Mouse (Mus musculus) MEL (cell line): ENCODE results near the gene Tspyl4. TPM values are rescaled to one million over a fixed set of nuclear protein-coding genes. Genes with fewer than 3 reads are reported as not detected.

Experiments used
- DNase-seq: peaks from one replicate; pipeline ENCODE4 v3.0.0; 2011; ENCODE audit warnings: low read depth, low spot score
- H3K27ac ChIP-seq: 2 replicates; pipeline ENCODE4 v1.5.1; 2012; ENCODE audit warnings: low read depth, mild to moderate bottlenecking, control low read depth, low read length, moderate library complexity; ENCODE audit not compliant: control insufficient read depth
- H3K27me3 ChIP-seq, 2 experiments: fragments of 150-350 bp in 1 of 2; sonication (generic) in 1 of 2; 2 replicates each; pipeline ENCODE4 v1.6.1; 2012; ENCODE audit warnings: low read length in 2 of 2, mild to moderate bottlenecking in 2 of 2, improper control_type of control experiment in 1 of 2, moderate library complexity in 1 of 2; ENCODE audit not compliant: insufficient read depth in 2 of 2, control insufficient read depth in 1 of 2
- H3K36me3 ChIP-seq, 2 experiments: 2 replicates each; pipeline ENCODE4 v1.6.1; 2012 to 2014; ENCODE audit warnings: low read length in 2 of 2, improper control_type of control experiment in 1 of 2, inconsistent platforms in 1 of 2, mild to moderate bottlenecking in 1 of 2; ENCODE audit not compliant: insufficient read depth in 2 of 2, control insufficient read depth in 1 of 2
- H3K4me1 ChIP-seq, 2 experiments: fragments of 150-350 bp in 1 of 2; sonication (generic) in 1 of 2; 2 replicates each; pipeline ENCODE4 v1.6.1; 2012; ENCODE audit warnings: low read length in 2 of 2, improper control_type of control experiment in 1 of 2, mild to moderate bottlenecking in 1 of 2; ENCODE audit not compliant: insufficient read depth in 2 of 2, control insufficient read depth in 1 of 2
- H3K4me3 ChIP-seq, 2 experiments: fragments of 150-350 bp in 1 of 2; sonication (generic) in 1 of 2; 2 replicates each; pipeline ENCODE4 v1.5.1; 2012; ENCODE audit warnings: low read depth in 2 of 2, low read length in 2 of 2, mild to moderate bottlenecking in 2 of 2, moderate library complexity in 2 of 2, control low read depth in 1 of 2, improper control_type of control experiment in 1 of 2; ENCODE audit not compliant: control insufficient read depth in 1 of 2, insufficient read depth in 1 of 2
- H3K79me2 ChIP-seq: 2 replicates; pipeline ENCODE4 v1.6.1; 2012; ENCODE audit warnings: mild to moderate bottlenecking, low read length, moderate library complexity; ENCODE audit not compliant: control insufficient read depth, poor library complexity, insufficient read depth
- H3K9ac ChIP-seq: 2 replicates; pipeline ENCODE4 v1.6.1; 2012; ENCODE audit warnings: low read depth, mild to moderate bottlenecking, control low read depth, low read length, moderate library complexity; ENCODE audit not compliant: control insufficient read depth, poor library complexity, severe bottlenecking
- H3K9me3 ChIP-seq: fragments of 150-350 bp; sonication (generic); replicated peaks from 2 replicates; pipeline ENCODE4 v1.6.1; 2012; ENCODE audit warnings: mild to moderate bottlenecking, low read length, improper control_type of control experiment, moderate library complexity; ENCODE audit not compliant: insufficient read depth
- CHD1 ChIP-seq: IDR thresholded peaks from 2 replicates; pipeline ENCODE4 v1.6.1; 2012; ENCODE audit warnings: low read depth, mild to moderate bottlenecking, inconsistent platforms, low read length, improper control_type of control experiment
- CHD2 ChIP-seq: IDR thresholded peaks from 2 replicates; pipeline ENCODE4 v1.6.1; 2011; ENCODE audit warnings: low read length, improper control_type of control experiment
- CTCF ChIP-seq, 3 experiments: IDR thresholded peaks in 2 of 3; conservative IDR thresholded peaks in 1 of 3; 2 replicates each; pipeline ENCODE4 v1.5.1; 2011 to 2012; ENCODE audit warnings: low read length in 3 of 3, low read depth in 2 of 3, mild to moderate bottlenecking in 2 of 3, improper control_type of control experiment in 1 of 3, inconsistent platforms in 1 of 3, mixed read lengths in 1 of 3, moderate library complexity in 1 of 3; ENCODE audit not compliant: control insufficient read depth in 1 of 3, insufficient read depth in 1 of 3, poor library complexity in 1 of 3, severe bottlenecking in 1 of 3
- E2F4 ChIP-seq: IDR thresholded peaks from 2 replicates; pipeline ENCODE4 v1.6.1; 2011; ENCODE audit warnings: low read depth, low read length, improper control_type of control experiment, borderline replicate concordance
- ELF1 ChIP-seq: IDR thresholded peaks from 2 replicates; pipeline ENCODE4 v1.6.1; 2014; ENCODE audit warnings: low read depth, mild to moderate bottlenecking, inconsistent platforms, low read length, improper control_type of control experiment, moderate library complexity
- EP300 ChIP-seq, 2 experiments: IDR thresholded peaks; 2 replicates each; pipeline ENCODE4 v1.6.1; 2011; ENCODE audit warnings: improper control_type of control experiment in 2 of 2, low read length in 2 of 2, low read depth in 1 of 2, mild to moderate bottlenecking in 1 of 2
- ETS1 ChIP-seq: IDR thresholded peaks from 2 replicates; pipeline ENCODE4 v1.6.1; 2012; ENCODE audit warnings: low read depth, mild to moderate bottlenecking, inconsistent platforms, low read length, improper control_type of control experiment, moderate library complexity
- GABPA ChIP-seq: IDR thresholded peaks from 2 replicates; pipeline ENCODE4 v1.6.1; 2012; ENCODE audit warnings: low read depth, mild to moderate bottlenecking, inconsistent platforms, low read length, improper control_type of control experiment, moderate library complexity
- GATA1 ChIP-seq: IDR thresholded peaks from 2 replicates; pipeline ENCODE4 v1.6.1; 2011; ENCODE audit warnings: low read depth, low read length, improper control_type of control experiment
- HCFC1 ChIP-seq: IDR thresholded peaks from 2 replicates; pipeline ENCODE4 v1.6.1; 2012; ENCODE audit warnings: low read depth, mild to moderate bottlenecking, inconsistent platforms, low read length, improper control_type of control experiment, moderate library complexity
- JUND ChIP-seq: IDR thresholded peaks from 2 replicates; pipeline ENCODE4 v1.6.1; 2011; ENCODE audit warnings: low read depth, mild to moderate bottlenecking, improper control_type of control experiment, low read length
- KAT2A ChIP-seq: conservative IDR thresholded peaks from 2 replicates; pipeline ENCODE4 v1.6.1; 2012; ENCODE audit warnings: low read depth, low read length, improper control_type of control experiment, inconsistent platforms
- MAFK ChIP-seq: IDR thresholded peaks from 2 replicates; pipeline ENCODE4 v1.6.1; 2011; ENCODE audit warnings: low read depth, mild to moderate bottlenecking, low read length, improper control_type of control experiment, borderline replicate concordance
- MAX ChIP-seq: IDR thresholded peaks from 2 replicates; pipeline ENCODE4 v1.6.1; 2011; ENCODE audit warnings: low read length, improper control_type of control experiment
- MAZ ChIP-seq: IDR thresholded peaks from 2 replicates; pipeline ENCODE4 v1.6.1; 2012; ENCODE audit warnings: low read depth, mild to moderate bottlenecking, inconsistent platforms, low read length, improper control_type of control experiment
- MEF2A ChIP-seq: IDR thresholded peaks from 2 replicates; pipeline ENCODE4 v1.6.1; 2014; ENCODE audit warnings: low read depth, mild to moderate bottlenecking, inconsistent platforms, low read length, improper control_type of control experiment; ENCODE audit not compliant: poor library complexity, insufficient replicate concordance, severe bottlenecking; ENCODE audit errors: extremely low read depth
- MXI1 ChIP-seq: IDR thresholded peaks from 2 replicates; pipeline ENCODE4 v1.6.1; 2011; ENCODE audit warnings: mild to moderate bottlenecking, low read depth, low read length, improper control_type of control experiment
- MYB ChIP-seq: IDR thresholded peaks from 2 replicates; pipeline ENCODE4 v1.6.1; 2011; ENCODE audit warnings: mild to moderate bottlenecking, low read depth, low read length, improper control_type of control experiment
- MYC ChIP-seq: IDR thresholded peaks from 2 replicates; pipeline ENCODE4 v1.6.1; 2011; ENCODE audit warnings: low read depth, mild to moderate bottlenecking, low read length, improper control_type of control experiment, moderate library complexity
- NELFE ChIP-seq: IDR thresholded peaks from 2 replicates; pipeline ENCODE4 v1.6.1; 2011; ENCODE audit warnings: low read depth, low read length, improper control_type of control experiment
- NRF1 ChIP-seq: IDR thresholded peaks from 2 replicates; pipeline ENCODE4 v1.6.1; 2014; ENCODE audit warnings: low read depth, mild to moderate bottlenecking, inconsistent platforms, low read length, improper control_type of control experiment, moderate library complexity; ENCODE audit not compliant: poor library complexity, insufficient read depth, severe bottlenecking
- POLR2A ChIP-seq, 2 experiments: IDR thresholded peaks; 2 replicates each; pipeline ENCODE4 v1.6.1; 2011 to 2012; ENCODE audit warnings: low read length in 2 of 2, mild to moderate bottlenecking in 2 of 2, control low read depth in 1 of 2, improper control_type of control experiment in 1 of 2, low read depth in 1 of 2, moderate library complexity in 1 of 2; ENCODE audit not compliant: control insufficient read depth in 1 of 2, insufficient read depth in 1 of 2, poor library complexity in 1 of 2
- POLR2AphosphoS2 ChIP-seq: IDR thresholded peaks from 2 replicates; pipeline ENCODE4 v1.6.1; 2011; ENCODE audit warnings: low read length, improper control_type of control experiment
- POLR2AphosphoS5 ChIP-seq: IDR thresholded peaks from 2 replicates; pipeline ENCODE4 v1.6.1; 2012; ENCODE audit warnings: low read depth, borderline replicate concordance, mild to moderate bottlenecking, inconsistent platforms, low read length, moderate library complexity, mixed read lengths
- RAD21 ChIP-seq: IDR thresholded peaks from 2 replicates; pipeline ENCODE4 v1.6.1; 2011; ENCODE audit warnings: mild to moderate bottlenecking, low read depth, low read length, improper control_type of control experiment
- RCOR1 ChIP-seq: IDR thresholded peaks from 2 replicates; pipeline ENCODE4 v1.6.1; 2012; ENCODE audit warnings: low read depth, mild to moderate bottlenecking, inconsistent platforms, low read length, improper control_type of control experiment
- SIN3A ChIP-seq: IDR thresholded peaks from 2 replicates; pipeline ENCODE4 v1.6.1; 2012; ENCODE audit warnings: low read length, improper control_type of control experiment, inconsistent platforms
- SMC3 ChIP-seq: IDR thresholded peaks from 2 replicates; pipeline ENCODE4 v1.6.1; 2011; ENCODE audit warnings: low read depth, low read length, improper control_type of control experiment
- TAL1 ChIP-seq: IDR thresholded peaks from 2 replicates; pipeline ENCODE4 v1.6.1; 2012; ENCODE audit warnings: mild to moderate bottlenecking, inconsistent platforms, low read length, moderate library complexity, mixed read lengths
- TBP ChIP-seq: IDR thresholded peaks from 2 replicates; pipeline ENCODE4 v1.8.0; 2011; ENCODE audit warnings: low read depth, low read length, improper control_type of control experiment
- TCF12 ChIP-seq: IDR thresholded peaks from 2 replicates; pipeline ENCODE4 v1.6.1; 2014; ENCODE audit warnings: low read depth, mild to moderate bottlenecking, inconsistent platforms, low read length, improper control_type of control experiment, moderate library complexity
- UBTF ChIP-seq: IDR thresholded peaks from 2 replicates; pipeline ENCODE4 v1.6.1; 2012; ENCODE audit warnings: low read depth, mild to moderate bottlenecking, inconsistent platforms, low read length, improper control_type of control experiment, moderate library complexity, borderline replicate concordance; ENCODE audit not compliant: insufficient read depth
- USF2 ChIP-seq, 2 experiments: IDR thresholded peaks; 2 replicates each; pipeline ENCODE4 v1.6.1; 2011 to 2012; ENCODE audit warnings: improper control_type of control experiment in 2 of 2, low read length in 2 of 2, borderline replicate concordance in 1 of 2, inconsistent platforms in 1 of 2, low read depth in 1 of 2, mild to moderate bottlenecking in 1 of 2; ENCODE audit not compliant: insufficient read depth in 1 of 2
- ZC3H11A ChIP-seq: IDR thresholded peaks from 2 replicates; pipeline ENCODE4 v1.6.1; 2012; ENCODE audit warnings: low read depth, mild to moderate bottlenecking, inconsistent platforms, low read length, improper control_type of control experiment
- ZKSCAN1 ChIP-seq: IDR thresholded peaks from 2 replicates; pipeline ENCODE4 v1.6.1; 2012; ENCODE audit warnings: low read depth, mild to moderate bottlenecking, inconsistent platforms, low read length, improper control_type of control experiment, moderate library complexity
- ZMIZ1 ChIP-seq: IDR thresholded peaks from 2 replicates; pipeline ENCODE4 v1.6.1; 2012; ENCODE audit warnings: low read depth, mild to moderate bottlenecking, inconsistent platforms, low read length, improper control_type of control experiment, moderate library complexity
- ZNF384 ChIP-seq: IDR thresholded peaks from 2 replicates; pipeline ENCODE4 v1.6.1; 2012; ENCODE audit warnings: low read depth, mild to moderate bottlenecking, inconsistent platforms, low read length, improper control_type of control experiment
- polyA plus RNA-seq, 2 experiments: library from polyadenylated mRNA; stranded (reverse) in 1 of 2; unstranded in 1 of 2; fragments of >175 nt in 1 of 2; fragments of >200 nt in 1 of 2; gene quantifications; 2 replicates each; pipeline versions ENCODE4 v1.2.1 to v1.2.4; 2012; ENCODE audit warnings: low replicate concordance in 2 of 2, low read depth in 1 of 2; ENCODE audit not compliant: insufficient read length in 2 of 2, insufficient read depth in 1 of 2, missing spikeins in 1 of 2
- total RNA-seq: library from RNA; depleted of rRNA; stranded (reverse); fragments of 300-350 nt; gene quantifications from 2 replicates; pipeline ENCODE4 v1.2.3, GENCODE M21; 2012

Tspyl4 gene
- total and polyA plus RNA-seq, 3 experiments, result 0.04 to 0.08 TPM; not detected in 1

GRCm38 (mm10) chr10:34280591-34281175, 16.6 kb upstream of the Tspyl4 start:
- peaks cover 2 to 4% of the 10 kb centered on the region in 2 experiments; a peak in 2 of 4 replicates for H3K4me1 ChIP-seq
- no peaks in the 10 kb centered on the region for H3K27me3 ChIP-seq
- H3K36me3 ChIP-seq, result peaks cover 0 to 15% of the 10 kb centered on the region in 2 experiments; a peak in 2 of 4 replicates
- H3K9me3 ChIP-seq, result no peaks in the 10 kb centered on the region
- peak overlapping the region; percentile 72 for H3K9ac ChIP-seq
- peak; percentile 83 for DNase-seq
- peak overlapping the region; percentile 61 to 83 for H3K4me3 ChIP-seq
- peaks cover 23% of the 10 kb centered on the region for H3K79me2 ChIP-seq
- no peak overlapping the region; the same call in 1 of the 2 replicates for H3K27ac ChIP-seq
- TF ChIP-seq SMC3 (peak; percentile 74), NRF1 (no peak), CTCF (IDR thresholded peaks at IDR 0.05 in 2 of 3, conservative IDR thresholded peaks at IDR 0.05 in 1 of 3; ENCODE audit: control insufficient read depth in 1 of 3, insufficient read depth in 1 of 3, low read depth in 2 of 3, low read length in 3 of 3, poor library complexity in 1 of 3, severe bottlenecking in 1 of 3) (peak; percentile 11 to 81 (median 69); a peak in 4 of 6 replicates), MAX (peak; percentile 25; the same call in 1 of the 2 replicates), JUND (no peak), CHD1 (no peak), MXI1 (peak; percentile 17; the same call in 1 of the 2 replicates), ZNF384 (no peak), ZC3H11A (peak; percentile 59), MYB (no peak), RCOR1 (no peak), POLR2AphosphoS2 (no peak), MAFK (no peak), HCFC1 (0 out of 2 replicates have a peak, but pooled peaks have one; percentile 30), MEF2A (no peak), TBP (no peak), ZMIZ1 (no peak), POLR2A (IDR thresholded peaks at IDR 0.05; ENCODE audit: control insufficient read depth in 1 of 2, insufficient read depth in 1 of 2, low read depth in 1 of 2, low read length in 2 of 2, poor library complexity in 1 of 2) (no peak), SIN3A (peak; percentile 54; the same call in 1 of the 2 replicates), CHD2 (no peak), TAL1 (no peak), POLR2AphosphoS5 (no peak), NELFE (0 out of 2 replicates have a peak, but pooled peaks have one; percentile 14), UBTF (no peak), KAT2A (no peak), MAZ (no peak), GATA1 (no peak), MYC (0 out of 2 replicates have a peak, but pooled peaks have one; percentile 28), ETS1 (no peak), GABPA (no peak), ELF1 (no peak), EP300 (IDR thresholded peaks at IDR 0.05; ENCODE audit: low read depth in 1 of 2, low read length in 2 of 2) (no peak; a peak in 1 of 4 replicates), ZKSCAN1 (no peak), TCF12 (no peak), RAD21 (peak; percentile 75), E2F4 (no peak), USF2 (IDR thresholded peaks at IDR 0.05; ENCODE audit: borderline replicate concordance in 1 of 2, insufficient read depth in 1 of 2, low read depth in 1 of 2, low read length in 2 of 2) (no peak)
